Mouse (Mus musculus) liver, adult 2 months (tissue): Measurements from ENCODE around the gene H2-T3. TPM values are rescaled to one million over a fixed set of nuclear protein-coding genes. Genes with fewer than 3 reads are reported as not detected.
"Not testable (repeated sequence)": the region's sequence is repeated elsewhere in the genome, so short reads cannot be mapped to it uniquely, and the experiment has no call there.

Experiments
- DNase-seq: peaks from one replicate; pipeline ENCODE4 v3.0.0-alpha.2; 2011; ENCODE audit warnings: low read depth, low spot score; ENCODE audit errors: extremely low read depth
- H3K27ac ChIP-seq: fragments of 200-500 bp; replicated peaks from 2 replicates; pipeline ENCODE4 v1.5.1; 2012; ENCODE audit warnings: low read depth, mild to moderate bottlenecking, control low read depth, inconsistent platforms, low read length; ENCODE audit not compliant: insufficient read depth
- H3K27me3 ChIP-seq: fragments of 200-500 bp; 2 replicates; pipeline ENCODE4 v1.6.1; 2012; ENCODE audit warnings: mild to moderate bottlenecking, moderate library complexity, low read length, inconsistent platforms; ENCODE audit not compliant: control insufficient read depth, insufficient read depth
- H3K36me3 ChIP-seq: fragments of 200-500 bp; 2 replicates; pipeline ENCODE4 v1.6.1; 2012; ENCODE audit warnings: low read length, inconsistent platforms; ENCODE audit not compliant: control insufficient read depth, insufficient read depth
- H3K4me1 ChIP-seq: fragments of 200-500 bp; 2 replicates; pipeline ENCODE4 v1.6.1; 2011; ENCODE audit warnings: low read length; ENCODE audit not compliant: control insufficient read depth, insufficient read depth
- H3K4me3 ChIP-seq: fragments of 200-500 bp; 2 replicates; pipeline ENCODE4 v1.5.1; 2011; ENCODE audit warnings: low read depth, mild to moderate bottlenecking, control low read depth, low read length, moderate library complexity; ENCODE audit not compliant: insufficient read depth
- H3K79me2 ChIP-seq: fragments of 200-500 bp; 2 replicates; pipeline ENCODE4 v1.6.1; 2012; ENCODE audit warnings: inconsistent platforms, mild to moderate bottlenecking, low read length, moderate library complexity; ENCODE audit not compliant: control insufficient read depth, insufficient read depth
- H3K9ac ChIP-seq: fragments of 200-500 bp; 2 replicates; pipeline ENCODE4 v1.6.1; 2012; ENCODE audit warnings: low read depth, mild to moderate bottlenecking, control low read depth, inconsistent platforms, low read length
- CTCF ChIP-seq: fragments of 200-500 bp; IDR thresholded peaks from 2 replicates; pipeline ENCODE4 v1.5.1; 2011; ENCODE audit warnings: low read depth, low read length, control low read depth
- POLR2A ChIP-seq: fragments of 200-500 bp; IDR thresholded peaks from 2 replicates; pipeline ENCODE4 v1.6.1; 2011; ENCODE audit warnings: low read length, control low read depth; ENCODE audit not compliant: insufficient read depth; ENCODE audit errors: extremely low read depth
- WGBS: fragments of 180-500 bp; shearing (Covaris S2); methylation state at CpG from one replicate; pipeline ENCODE4 v1.1.7; 2018; 5-methylcytosine and 5-hydroxymethylcytosine counted together
- polyA plus RNA-seq: library from polyadenylated mRNA; depleted of rRNA; stranded (reverse); fragments of >200 nt; gene quantifications from 2 replicates; pipeline ENCODE4 v1.2.3, GENCODE M21; 2012
- total RNA-seq: library from RNA; depleted of rRNA; stranded (reverse); fragments of >200 nt; gene quantifications from 2 replicates; pipeline ENCODE4 v1.2.3, GENCODE M21; 2014

The H2-T3 gene
- total and polyA plus RNA-seq, 2 experiments: not detected

DNA sequence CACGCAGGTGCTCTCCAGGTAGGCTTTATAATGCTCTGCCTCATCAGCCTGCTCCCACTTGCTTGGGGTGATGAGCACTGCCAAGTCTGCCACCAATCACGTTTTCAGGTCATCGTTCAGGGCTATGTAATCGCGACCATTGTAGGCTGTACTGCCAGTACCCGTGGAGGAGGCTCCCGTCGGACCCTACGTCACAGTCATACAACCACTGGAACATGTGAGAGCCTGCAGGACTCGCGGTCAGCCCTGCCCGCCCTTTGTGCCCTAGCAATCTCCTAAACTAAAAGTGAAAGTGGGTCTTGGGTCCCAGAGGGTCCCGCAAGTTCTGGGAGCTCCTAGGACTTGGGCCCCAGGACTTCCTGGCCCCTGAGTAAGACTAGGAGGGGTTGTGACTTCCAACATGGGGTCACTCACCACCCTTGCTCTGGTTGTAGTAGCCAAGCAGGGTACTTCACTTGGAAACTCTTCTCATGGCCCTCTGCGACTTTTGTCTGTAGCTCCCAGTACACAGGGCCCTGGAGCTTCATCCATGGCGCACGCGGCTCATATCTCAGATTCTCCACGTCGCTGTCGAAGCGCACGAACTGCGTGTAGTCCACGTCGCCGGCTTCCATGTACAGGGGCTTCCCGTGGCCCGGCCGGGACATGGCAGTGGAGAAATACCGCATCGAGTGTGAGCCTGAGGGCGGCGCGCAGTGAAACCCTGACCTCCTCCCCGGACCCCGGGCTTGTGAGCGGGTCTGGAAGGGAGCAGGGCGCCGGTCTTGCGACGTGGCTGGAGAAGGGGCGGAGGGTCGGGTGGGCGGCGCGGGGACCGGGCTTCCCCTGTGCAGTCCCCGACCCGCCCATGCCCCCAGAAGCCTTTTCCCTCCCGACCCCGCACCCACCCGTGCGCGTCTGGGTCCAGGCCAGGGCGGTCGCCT lies 28.7 kb downstream of the H2-T3 start:
- DNase-seq: peak; percentile 27
- Histone ChIP-seq H3K79me2 (no peaks in the 10 kb centered on the region), H3K4me3 (peak overlapping the region; percentile 51; the same call in 1 of the 2 replicates), H3K27ac (no peak overlapping the region), H3K36me3 (no peaks in the 10 kb centered on the region), H3K4me1 (no peaks in the 10 kb centered on the region), H3K9ac (no peak overlapping the region), H3K27me3 (peaks cover 15% of the 10 kb centered on the region)
- TF ChIP-seq POLR2A (no peak), CTCF (no peak)
- 4% methylated on average over 56 of the region's 56 CpGs for WGBS

DNA sequence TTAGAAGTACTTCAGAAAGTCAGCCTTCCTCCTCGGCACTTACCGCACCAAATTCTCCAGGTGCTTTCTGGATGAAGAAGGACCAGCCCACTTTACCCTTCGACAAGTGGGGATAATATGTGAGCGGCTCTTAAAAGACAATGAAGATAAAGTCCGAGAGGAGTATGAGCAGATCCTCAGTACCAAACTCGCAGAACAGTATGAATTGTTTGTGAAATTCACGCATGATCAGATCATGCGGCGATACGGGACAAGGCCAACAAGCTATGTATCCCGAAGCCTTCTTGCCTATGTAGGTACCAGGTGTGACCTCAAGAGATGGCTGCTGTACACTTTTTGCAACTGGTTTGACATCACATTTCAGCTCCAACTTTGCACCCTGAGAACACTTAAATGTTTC lies 31.8 kb downstream of the H2-T3 start:
- H3K27me3 ChIP-seq: peaks cover 16% of the 10 kb centered on the region
- WGBS: 13% methylated on average over 11 of the region's 11 CpGs

DNA sequence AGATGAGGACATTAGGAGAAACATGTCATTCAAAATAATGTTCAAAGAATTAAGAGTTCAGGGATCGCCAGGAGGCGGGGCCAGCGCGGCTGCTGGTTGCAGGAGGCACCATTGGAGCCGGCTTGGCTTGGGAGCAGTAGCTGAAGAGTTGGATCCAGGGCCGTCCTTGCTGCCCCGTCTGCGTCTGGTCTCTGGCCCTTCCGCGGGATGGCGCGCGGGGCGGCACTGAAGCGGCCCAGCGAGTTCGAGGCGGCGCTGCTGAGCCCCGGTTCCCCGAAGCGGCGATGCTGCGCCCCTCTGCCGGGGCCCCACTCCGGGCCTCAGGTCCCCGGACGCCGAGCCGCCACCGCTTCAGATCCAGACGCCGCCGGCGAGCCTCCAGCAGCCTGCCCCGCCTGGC lies 32.3 kb downstream of the H2-T3 start:
- not testable (repeated sequence) for H3K4me1 ChIP-seq, DNase-seq, H3K36me3 ChIP-seq, H3K79me2 ChIP-seq, H3K9ac ChIP-seq, H3K4me3 ChIP-seq, H3K27ac ChIP-seq
- H3K27me3 ChIP-seq: peaks cover 16% of the 10 kb centered on the region
- WGBS: 2% methylated on average over 36 of the region's 36 CpGs

More for the DNA sequence above, 31.8 kb downstream of the H2-T3 start:
- H3K4me1 ChIP-seq, DNase-seq, H3K9ac ChIP-seq, H3K79me2 ChIP-seq, H3K36me3 ChIP-seq, H3K4me3 ChIP-seq, H3K27ac ChIP-seq: not testable (repeated sequence)

DNA sequence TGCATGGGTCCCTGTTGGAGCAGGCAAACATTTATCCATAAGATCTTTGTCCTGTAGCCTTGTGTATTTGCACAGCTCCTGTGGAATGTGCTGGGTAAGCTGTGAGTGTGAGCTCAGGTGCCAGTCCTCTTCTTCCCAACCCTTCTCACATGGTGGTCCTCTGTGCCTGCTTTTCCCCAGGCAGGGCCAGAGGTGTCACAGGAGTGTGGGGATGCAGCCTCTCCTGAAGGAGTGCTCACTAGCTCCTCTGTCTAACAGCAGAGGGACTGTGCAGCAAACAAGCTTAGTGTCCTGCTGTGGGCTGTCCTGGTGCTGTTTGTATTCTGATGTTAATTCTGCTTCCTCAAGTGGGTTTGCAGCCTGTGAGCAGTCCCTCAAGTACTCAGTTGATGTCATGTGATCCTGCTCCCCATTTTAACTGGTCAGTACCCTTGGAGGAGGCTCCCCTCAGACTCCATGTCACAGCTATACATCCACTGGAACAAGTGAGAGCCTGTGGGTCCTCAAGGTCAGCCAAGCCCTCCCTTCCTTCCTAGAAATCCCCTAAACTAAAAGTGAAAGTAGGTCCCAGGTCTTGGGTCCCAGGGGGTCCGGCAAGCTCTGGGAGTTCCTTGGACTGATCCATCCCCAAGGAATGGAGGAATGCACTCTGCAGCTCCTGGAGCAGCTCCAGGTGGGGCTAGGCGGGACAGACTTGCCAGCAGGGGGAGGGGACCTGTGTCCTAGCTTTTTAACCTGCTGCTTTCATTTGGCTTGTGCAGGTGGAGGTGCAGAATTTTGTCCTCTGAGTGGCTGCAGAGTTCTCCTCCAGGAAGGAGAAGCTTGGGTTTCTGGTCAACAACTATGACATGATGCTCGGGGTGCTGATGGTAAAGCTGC lies 35.6 kb downstream of the H2-T3 start:
- peaks cover 8% of the 10 kb centered on the region for H3K27me3 ChIP-seq
- no peaks in the 10 kb centered on the region for H3K79me2 ChIP-seq
- 31% methylated on average over 3 of the region's 3 CpGs for WGBS
- no peaks in the 10 kb centered on the region for H3K4me1 ChIP-seq
- H3K36me3 ChIP-seq: no peaks in the 10 kb centered on the region
- TF ChIP-seq CTCF (no peak), POLR2A (no peak)
- H3K9ac ChIP-seq: no peak overlapping the region
- H3K4me3 ChIP-seq: no peak overlapping the region
- DNase-seq: no peak
- H3K27ac ChIP-seq: no peak overlapping the region

DNA sequence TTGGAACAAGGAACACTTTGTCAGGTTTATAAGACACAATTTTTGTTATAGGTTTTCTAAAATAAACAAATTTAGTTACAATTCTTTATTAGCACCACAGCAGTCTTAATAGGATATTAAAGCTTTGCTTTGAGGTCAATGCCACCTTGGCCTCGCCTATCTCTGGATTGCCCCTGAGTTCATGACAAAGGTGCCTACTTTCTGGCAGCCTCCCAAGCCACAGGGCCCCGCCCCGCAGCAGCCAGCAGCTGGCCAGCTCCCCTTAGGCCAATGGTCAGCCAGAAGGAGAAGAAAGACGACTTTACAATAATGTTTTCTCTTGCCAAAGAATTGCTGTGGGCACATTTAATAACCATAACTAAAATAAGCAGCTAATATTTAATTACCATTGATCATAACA lies 38.9 kb downstream of the H2-T3 start:
- 13% methylated on average over 4 of the region's 4 CpGs for WGBS
- peak; percentile 67 for DNase-seq
- H3K27ac ChIP-seq, H3K4me1 ChIP-seq, H3K9ac ChIP-seq, H3K79me2 ChIP-seq, H3K4me3 ChIP-seq, H3K36me3 ChIP-seq, H3K27me3 ChIP-seq: not testable (repeated sequence)

DNA sequence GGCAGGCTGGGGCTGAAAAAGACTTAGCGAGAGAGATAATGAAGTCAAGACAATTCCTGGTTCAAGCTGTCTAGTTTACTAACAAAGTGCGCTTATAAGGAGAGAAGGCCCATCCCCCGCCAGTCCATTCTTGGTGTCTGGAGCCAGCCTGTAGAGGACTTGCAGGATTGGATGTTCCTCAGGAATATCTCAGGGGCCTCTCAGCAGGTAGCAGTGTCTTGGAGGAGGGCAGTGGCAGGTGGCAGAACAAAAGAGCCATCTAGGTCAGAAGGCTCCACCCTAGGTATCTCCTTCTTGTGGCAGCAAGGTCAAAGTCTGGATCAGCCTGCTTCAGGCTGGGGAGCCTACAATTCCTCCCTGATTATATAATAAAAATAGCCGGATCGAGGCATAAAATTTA lies 41.6 kb downstream of the H2-T3 start:
- WGBS: 96% methylated on average over 5 of the region's 5 CpGs
- not testable (repeated sequence) for DNase-seq, H3K4me1 ChIP-seq, H3K27ac ChIP-seq, H3K9ac ChIP-seq, H3K4me3 ChIP-seq, H3K27me3 ChIP-seq, H3K79me2 ChIP-seq, H3K36me3 ChIP-seq

DNA sequence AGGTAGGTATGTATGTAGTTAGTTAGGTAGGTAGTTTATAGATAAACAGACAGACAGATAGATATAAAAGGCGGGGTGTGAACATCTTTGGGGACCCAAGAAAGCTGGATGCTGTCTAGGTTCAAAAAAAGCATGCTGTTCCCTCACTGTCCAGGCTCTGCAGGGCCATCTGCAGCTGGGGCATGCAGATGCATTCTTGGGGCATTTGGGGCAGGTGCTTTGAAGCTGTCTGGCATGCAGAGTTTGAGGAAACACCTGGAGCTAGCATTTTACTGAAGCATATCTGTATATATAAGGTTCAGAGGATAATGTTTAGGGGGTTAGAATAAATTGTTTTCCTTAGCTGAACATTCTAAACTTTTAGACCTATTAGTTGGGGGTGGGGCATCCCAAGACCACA lies 43.1 kb downstream of the H2-T3 start:
- WGBS: 97% methylated on average over 1 of the region's 1 CpGs

DNA sequence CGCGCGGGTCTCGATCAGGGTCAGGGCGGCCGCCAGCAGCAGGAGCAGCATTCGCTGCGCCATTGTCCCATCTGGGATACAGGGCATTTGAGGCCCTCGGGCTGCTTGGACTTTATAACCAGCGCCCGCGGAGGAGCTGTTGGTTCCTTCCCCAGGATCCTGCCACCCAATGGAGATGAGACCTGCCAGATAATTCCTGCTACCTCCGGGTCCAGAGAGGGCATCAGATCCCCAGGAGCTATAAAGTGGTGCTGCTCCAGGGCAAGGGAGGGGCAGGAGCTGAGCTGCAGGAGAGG lies 44.3 kb downstream of the H2-T3 start:
- H3K27me3 ChIP-seq, H3K79me2 ChIP-seq, DNase-seq, H3K27ac ChIP-seq, H3K36me3 ChIP-seq, H3K4me1 ChIP-seq: not testable (repeated sequence)
- Histone ChIP-seq H3K9ac (peak overlapping the region; percentile 33; the same call in 1 of the 2 replicates), H3K4me3 (peak overlapping the region; percentile 68; the same call in 1 of the 2 replicates)
- 7% methylated on average over 13 of the region's 13 CpGs for WGBS

More for the DNA sequence above, 43.1 kb downstream of the H2-T3 start:
- not testable (repeated sequence) for H3K36me3 ChIP-seq, DNase-seq, H3K9ac ChIP-seq, H3K27me3 ChIP-seq, H3K27ac ChIP-seq, H3K79me2 ChIP-seq, H3K4me3 ChIP-seq, H3K4me1 ChIP-seq
